In genomic region chr2:69712981-69713625, GRCm38 (mm10) we compare ENCODE assay signal across 8 mouse cellular contexts. TPM values are rescaled to one million over a fixed set of nuclear protein-coding genes. Genes with fewer than 3 reads are reported as not detected.
DNase-seq lines count a peak whose midpoint lies in the region; ATAC-seq lines count a peak whose summit lies in the region.

Gene Fastkd1, minus strand, starts transcription at chr2:69713516.

- H3K4me1 ChIP-seq in hindbrain, embryonic 11.5 days (replicated peaks; ENCODE audit: control insufficient read depth, insufficient read depth, low read length) = no peaks in the 10 kb centered on the region

- H3K27me3 ChIP-seq in hindbrain, embryonic 11.5 days (ENCODE audit: control insufficient read depth, insufficient read depth, low read length) = no peaks in the 10 kb centered on the region

- ATAC-seq in frontal cortex, adult (ENCODE audit: low TSS enrichment) = peak; percentile 99
- peak; percentile 99 for ATAC-seq in hindbrain, embryonic 11.5 days (ENCODE audit: low FRiP score)

- peak within 1 kb of the TSS; percentile 81 for H3K4me2 ChIP-seq in hindbrain, embryonic 11.5 days (replicated peaks; ENCODE audit: low read depth, low read length)

- no peak within 1 kb of the TSS for H3K27ac ChIP-seq in hindbrain, embryonic 11.5 days (ENCODE audit: low read depth, low read length)

- peak; percentile 91 for DNase-seq in MEL-GATA-1-ER (ENCODE audit: extremely low read depth, low read depth)
- peak; percentile 81 for DNase-seq in cerebellum, adult 8-10 months
- DNase-seq in hindbrain, embryonic 11.5 days (ENCODE audit: low spot score) = peak; percentile 91
- DNase-seq in layer of hippocampus, postnatal 10 days (ENCODE audit: low spot score in 2 of 2) = peak; percentile 78 to 85
- DNase-seq in lung, postnatal 10 days = peak; percentile 92
- DNase-seq in ovary, postnatal 36 days (ENCODE audit: low spot score) = peak; percentile 80
- DNase-seq in thymus, postnatal 25 days = peak; percentile 81

- H3K4me3 ChIP-seq in hindbrain, embryonic 11.5 days (ENCODE audit: low read depth, low read length) = peak within 1 kb of the TSS; percentile 82

- H3K9me3 ChIP-seq in hindbrain, embryonic 11.5 days (ENCODE audit: control insufficient read depth, low read length) = no peaks in the 10 kb centered on the region

- no peaks in the 10 kb centered on the region for H3K36me3 ChIP-seq in hindbrain, embryonic 11.5 days (ENCODE audit: control insufficient read depth, insufficient read depth, low read length)

- WGBS in hindbrain, embryonic 11.5 days = under 1% methylated on average over 39 of the region's 39 CpGs

- peak within 1 kb of the TSS; percentile 81 for H3K9ac ChIP-seq in hindbrain, embryonic 11.5 days (ENCODE audit: low read depth, low read length)

RNA-seq across cellular contexts. Expression of gene Fastkd1, which starts in this region (rescaled TPM):
- polyA plus RNA-seq in hindbrain, embryonic 11.5 days (2014; fragmentation: Nextera tagmentation; extraction: Ambion mirVana) = 19.5 and 20.3 TPM in 2 replicates
- 10 to 100 TPM; 22.9 to 23.1 TPM for total RNA-seq in layer of hippocampus, postnatal 10 days (2021)
